8 mouse cellular contexts compared by ENCODE assay signal in the genomic region with DNA sequence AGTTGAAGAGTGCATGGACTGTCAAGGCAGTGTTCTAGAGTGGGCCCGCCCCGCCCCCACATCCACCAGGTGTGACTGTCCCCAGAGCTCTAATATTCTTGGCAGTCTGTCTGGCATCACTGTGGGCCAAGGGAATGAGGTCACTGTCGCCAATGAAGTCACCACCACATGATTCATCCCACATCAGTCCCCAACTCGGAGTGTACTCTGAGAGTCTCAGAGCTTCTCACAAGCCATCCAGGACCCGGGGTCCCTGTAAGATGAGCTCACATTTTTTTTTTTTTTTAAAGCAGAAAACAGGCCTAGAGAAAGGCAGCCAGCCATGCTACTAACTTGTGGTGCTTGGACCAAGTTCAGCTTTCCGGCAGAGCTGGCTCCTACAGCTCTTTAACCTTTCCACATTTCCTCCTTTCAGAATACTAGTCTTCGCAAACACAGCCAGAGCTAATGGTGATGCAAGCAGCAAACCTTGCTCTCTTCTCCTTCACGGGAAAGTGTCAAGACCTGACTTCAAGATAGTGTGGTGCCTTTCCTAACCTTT. TPM values are rescaled to one million over a fixed set of nuclear protein-coding genes. Genes with fewer than 3 reads are reported as not detected.
A peak's percentile ranks its signal among the peaks of the same experiment; 100 is the strongest.
DNase-seq lines count a peak whose midpoint lies in the region; ATAC-seq lines count a peak whose summit lies in the region.

No protein-coding gene starts in this region.

- no peak overlapping the region for H3K4me2 ChIP-seq in embryonic facial prominence, embryonic 11.5 days (ENCODE audit: low read depth, low read length)

- H3K27me3 ChIP-seq in embryonic facial prominence, embryonic 11.5 days (ENCODE audit: control insufficient read depth, insufficient read depth, low read length): no peaks in the 10 kb centered on the region
- H3K27me3 ChIP-seq in embryonic facial prominence, embryonic 10.5 days (replicated peaks; ENCODE audit: low read depth, poor library complexity, severe bottlenecking): no peaks in the 10 kb centered on the region; the same call in 1 of the 2 replicates

- DNase-seq in embryonic facial prominence, embryonic 11.5 days (ENCODE audit: low spot score): no peak
- no peak for DNase-seq in embryonic facial prominence, embryonic 10.5 days (ENCODE audit: low spot score)
- peak; percentile 72 for DNase-seq in NIH3T3 (ENCODE audit: low read depth)
- peak; percentile 53 for DNase-seq in gastrocnemius, postnatal 10 days
- peak; percentile 26 for DNase-seq in induced T-regulatory cell, adult 2 months (ENCODE audit: low read depth)
- no peak for DNase-seq in thymus, postnatal 25 days

- no peak for ATAC-seq in embryonic facial prominence, embryonic 11.5 days (replicated peaks; ENCODE audit: insufficient number of reproducible peaks, low FRiP score, low TSS enrichment, low read depth)
- no peak for ATAC-seq in CD4-positive, CD25-positive, alpha-beta regulatory T cell, adult 4 months

- 0 out of 2 replicates have a peak overlapping the region, but pooled peaks have one; percentile 20 for H3K27ac ChIP-seq in embryonic facial prominence, embryonic 11.5 days (replicated peaks; ENCODE audit: low read depth, low read length)
- H3K27ac ChIP-seq in embryonic facial prominence, embryonic 10.5 days (replicated peaks): no peak overlapping the region; the same call in 1 of the 2 replicates
- peak overlapping the region; percentile 69 for H3K27ac ChIP-seq in macrophage

- H3K36me3 ChIP-seq in embryonic facial prominence, embryonic 11.5 days (replicated peaks; ENCODE audit: control insufficient read depth, insufficient read depth, low read depth, low read length): no peaks in the 10 kb centered on the region
- H3K36me3 ChIP-seq in embryonic facial prominence, embryonic 10.5 days (replicated peaks): 0 out of 2 replicates have a peak, but pooled peaks cover 4% of the 10 kb centered on the region
- no peaks in the 10 kb centered on the region for H3K36me3 ChIP-seq in macrophage (ENCODE audit: inconsistent target)

- no peaks in the 10 kb centered on the region for H3K4me1 ChIP-seq in embryonic facial prominence, embryonic 11.5 days (ENCODE audit: control insufficient read depth, insufficient read depth, low read length)
- H3K4me1 ChIP-seq in embryonic facial prominence, embryonic 10.5 days: peaks cover 46% of the 10 kb centered on the region

- 63% methylated on average over 8 of the region's 8 CpGs for WGBS in embryonic facial prominence, embryonic 11.5 days
- WGBS in embryonic facial prominence, embryonic 10.5 days: 67% methylated on average over 8 of the region's 8 CpGs
- WGBS in macrophage (ENCODE audit: missing documents): 33% methylated on average over 8 of the region's 8 CpGs

- no peak overlapping the region for H3K4me3 ChIP-seq in embryonic facial prominence, embryonic 11.5 days (ENCODE audit: low read depth, low read length)
- H3K4me3 ChIP-seq in embryonic facial prominence, embryonic 10.5 days: no peak overlapping the region
- H3K4me3 ChIP-seq in macrophage (ENCODE audit: inconsistent target): no peak overlapping the region

- H3K9ac ChIP-seq in embryonic facial prominence, embryonic 11.5 days (replicated peaks; ENCODE audit: low read length): no peak overlapping the region

- H3K79me2 ChIP-seq in macrophage (ENCODE audit: inconsistent target): peaks cover 29% of the 10 kb centered on the region

- no peaks in the 10 kb centered on the region for H3K9me3 ChIP-seq in embryonic facial prominence, embryonic 11.5 days (replicated peaks; ENCODE audit: control insufficient read depth, low read length)
- no peaks in the 10 kb centered on the region for H3K9me3 ChIP-seq in embryonic facial prominence, embryonic 10.5 days

RNA-seq across cellular contexts. Expression of a gene that starts 1.5 kb away (rescaled TPM):
- 17.2 and 20.7 TPM in 2 replicates for polyA plus RNA-seq in embryonic facial prominence, embryonic 11.5 days (2014; fragmentation: Nextera tagmentation; extraction: Ambion mirVana)
- polyA plus RNA-seq in embryonic facial prominence, embryonic 10.5 days (2016; fragmentation: Nextera tagmentation; extraction: Ambion mirVana): 11.9 and 13.1 TPM in 2 replicates
- total RNA-seq in gastrocnemius, postnatal 10 days (2021): 100 to 1,000 TPM; 145 to 153 TPM
- 10 to 100 TPM in 24 of 26 experiments, 1 to 10 TPM in 2; 6.9 to 54.0 (median 22.5) TPM for total RNA-seq in macrophage (2018; cell fraction: chromatin; rRNA removed)
- total RNA-seq in macrophage (2018; cell fraction: cytosol; rRNA removed): 10 to 100 TPM; 29.7 to 50.1 (median 38.2) TPM
- 10 to 100 TPM; 22.7 to 58.5 (median 35.8) TPM for total RNA-seq in macrophage (2018; cell fraction: nucleus; rRNA removed)
- 21.2 to 41.7 TPM (median 31.1 TPM) in 3 replicates for polyA plus RNA-seq in macrophage (2018)
- polyA plus RNA-seq in CD4-positive, CD25-positive, alpha-beta regulatory T cell, adult 4 months (2017; shearing (Covaris generic)): 1 to 10 TPM; 4.2 TPM

RNA-seq across cellular contexts. Expression of a gene that starts 13.7 kb away (rescaled TPM):
- not detected in 2 replicates for polyA plus RNA-seq in embryonic facial prominence, embryonic 11.5 days (2014; fragmentation: Nextera tagmentation; extraction: Ambion mirVana)
- polyA plus RNA-seq in embryonic facial prominence, embryonic 10.5 days (2016; fragmentation: Nextera tagmentation; extraction: Ambion mirVana): not detected in 2 replicates
- total RNA-seq in gastrocnemius, postnatal 10 days (2021): not detected
- total RNA-seq in macrophage (2018; cell fraction: chromatin; rRNA removed): not detected
- not detected for total RNA-seq in macrophage (2018; cell fraction: cytosol; rRNA removed)
- total RNA-seq in macrophage (2018; cell fraction: nucleus; rRNA removed): not detected
- not detected in 3 replicates for polyA plus RNA-seq in macrophage (2018)
- polyA plus RNA-seq in CD4-positive, CD25-positive, alpha-beta regulatory T cell, adult 4 months (2017; shearing (Covaris generic)): not detected

RNA-seq across cellular contexts. Expression of a gene that starts 44.2 kb away (rescaled TPM):
- polyA plus RNA-seq in embryonic facial prominence, embryonic 11.5 days (2014; fragmentation: Nextera tagmentation; extraction: Ambion mirVana): not detected in 2 replicates
- polyA plus RNA-seq in embryonic facial prominence, embryonic 10.5 days (2016; fragmentation: Nextera tagmentation; extraction: Ambion mirVana): not detected in 2 replicates
- not detected for total RNA-seq in gastrocnemius, postnatal 10 days (2021)
- not detected for total RNA-seq in macrophage (2018; cell fraction: chromatin; rRNA removed)
- total RNA-seq in macrophage (2018; cell fraction: cytosol; rRNA removed): not detected
- total RNA-seq in macrophage (2018; cell fraction: nucleus; rRNA removed): not detected
- polyA plus RNA-seq in macrophage (2018): not detected in 3 replicates
- polyA plus RNA-seq in CD4-positive, CD25-positive, alpha-beta regulatory T cell, adult 4 months (2017; shearing (Covaris generic)): not detected

Comparison
In these comparisons a context has a peak if more than half of its experiments do, and no peak if none do; other contexts are left out.
1. DNase-seq: peak in NIH3T3 (single experiment), gastrocnemius, postnatal 10 days (single experiment) and induced T-regulatory cell, adult 2 months (single experiment); none in embryonic facial prominence, embryonic 11.5 days (single experiment), embryonic facial prominence, embryonic 10.5 days (single experiment) and thymus, postnatal 25 days (single experiment).